Mouse (Mus musculus): ENCODE results near the gene Chst2.

Chst2 gene

DNA sequence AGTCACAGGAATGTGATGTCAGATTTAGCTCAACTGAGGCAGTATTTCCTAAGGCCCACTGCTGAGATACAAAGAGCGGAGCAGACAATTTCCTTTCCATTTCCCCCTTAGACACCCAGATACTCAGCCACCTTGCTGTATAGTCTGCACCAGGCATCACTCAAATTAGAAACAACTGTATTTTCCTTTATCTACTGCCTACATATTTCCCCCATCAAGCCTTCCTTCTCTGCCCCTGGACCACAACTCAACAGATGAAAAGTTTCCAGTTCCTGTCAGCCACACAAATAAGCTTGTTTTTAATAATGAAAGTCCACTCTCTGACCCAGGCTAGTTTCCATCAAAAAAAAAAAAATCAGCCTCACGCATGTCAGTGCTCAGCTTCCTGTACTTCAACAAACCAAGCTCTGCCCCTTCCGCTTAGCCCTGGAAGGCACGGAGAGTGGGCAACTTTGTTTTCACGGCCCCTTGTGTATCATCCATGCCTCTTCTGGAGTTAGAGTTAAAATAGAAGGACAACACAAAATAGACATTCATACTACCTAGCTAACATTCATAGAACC lies 52.6 kb downstream of the Chst2 start:
- DNase-seq, result no peak

DNA sequence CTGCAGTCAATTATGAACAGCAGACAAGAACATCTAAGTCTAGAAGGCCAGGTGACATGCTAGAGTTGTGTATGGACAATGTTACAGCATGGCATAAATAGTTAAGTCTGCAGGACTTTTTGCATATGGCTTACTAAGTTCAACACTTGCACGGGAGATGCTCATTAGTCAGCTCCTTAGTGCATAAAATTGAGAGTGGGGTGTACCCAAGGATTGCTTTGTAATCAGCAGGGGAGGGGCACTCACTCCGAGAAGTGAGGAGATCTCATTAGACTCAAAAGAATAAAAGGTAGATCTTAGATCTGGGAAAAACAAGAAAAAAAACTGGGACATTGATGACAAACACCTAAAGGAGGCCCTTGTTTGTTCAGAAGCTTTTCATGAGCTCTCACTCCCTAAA lies 54.6 kb downstream of the Chst2 start:
- DNase-seq, result no peak

DNA sequence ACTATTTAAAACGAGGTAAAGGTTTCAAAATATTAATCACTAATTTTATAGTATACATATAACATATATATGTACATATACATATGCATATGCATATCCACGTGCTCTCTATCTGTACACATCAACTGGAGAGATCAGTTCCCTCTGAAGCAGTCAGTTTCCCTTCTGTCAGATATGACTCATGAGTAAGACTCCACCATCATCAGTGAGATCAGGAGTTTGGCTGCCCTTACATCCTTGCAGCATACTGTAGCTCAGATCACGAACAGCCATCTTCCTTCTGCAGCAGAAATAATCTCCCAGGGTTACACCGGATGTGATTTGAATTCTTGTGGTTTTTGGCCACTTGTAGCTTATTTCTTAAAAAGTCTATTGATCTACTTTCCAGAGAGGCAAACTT lies 56.0 kb downstream of the Chst2 start:
- no peak for DNase-seq

Data from cerebellum, postnatal 36 days (tissue).